Mouse (Mus musculus) mesoderm, embryonic 11.5 days (tissue): ENCODE data around the gene Gm13420.
"Not testable (repeated sequence)": the region's sequence is repeated elsewhere in the genome, so short reads cannot be mapped to it uniquely, and the experiment has no call there.

Source experiments
- DNase-seq: peaks from one replicate; pipeline ENCODE4 v3.0.0-alpha.2; 2012; ENCODE audit warnings: low read depth, low spot score

Gm13420 gene

GRCm38 (mm10) chr2:29751497-29751896, at the start of gene Gm13420:
Gene Gm13420 (minus strand): TSS chr2:29751685.
- DNase-seq: no peak

- no peak for DNase-seq
Observed at GRCm38 (mm10) chr2:29792772-29793487, 41.4 kb upstream of the Gm13420 start.

- peak; percentile 81 for DNase-seq
Observed at GRCm38 (mm10) chr2:29787937-29788681, 36.6 kb upstream of the Gm13420 start, which contains the start of gene Trub2. Gene Trub2 (minus strand): TSS chr2:29788502.

- peak; percentile 94 for DNase-seq
Observed at GRCm38 (mm10) chr2:29787104-29787917, 35.8 kb upstream of the Gm13420 start, which contains the start of gene Coq4. Gene Coq4 (plus strand): TSS chr2:29787493.

GRCm38 (mm10) chr2:29784290-29784689, 32.8 kb upstream of the Gm13420 start:
- DNase-seq: no peak

- not testable (repeated sequence) for DNase-seq
Observed at GRCm38 (mm10) chr2:29781256-29781655, 29.8 kb upstream of the Gm13420 start.

- DNase-seq: no peak
Observed at GRCm38 (mm10) chr2:29773323-29773722, 21.8 kb upstream of the Gm13420 start.

GRCm38 (mm10) chr2:29771611-29772461, 20.4 kb upstream of the Gm13420 start:
- no peak for DNase-seq

- no peak for DNase-seq
Observed at GRCm38 (mm10) chr2:29770162-29770561, 18.7 kb upstream of the Gm13420 start.

GRCm38 (mm10) chr2:29768901-29769300, 17.4 kb upstream of the Gm13420 start:
- no peak for DNase-seq

GRCm38 (mm10) chr2:29767976-29768709, 16.7 kb upstream of the Gm13420 start:
- DNase-seq: no peak

GRCm38 (mm10) chr2:29764831-29765230, 13.3 kb upstream of the Gm13420 start:
- peak; percentile 75 for DNase-seq

- no peak for DNase-seq
Observed at GRCm38 (mm10) chr2:29755693-29756092, 4.2 kb upstream of the Gm13420 start.

GRCm38 (mm10) chr2:29752397-29752796, 912 bp upstream of the Gm13420 start:
- no peak for DNase-seq

- no peak for DNase-seq
Observed at GRCm38 (mm10) chr2:29748499-29748898, 3.0 kb downstream of the Gm13420 start.

- DNase-seq: no peak
Observed at GRCm38 (mm10) chr2:29747852-29748251, 3.6 kb downstream of the Gm13420 start.

- no peak for DNase-seq
Observed at GRCm38 (mm10) chr2:29747188-29747782, 4.2 kb downstream of the Gm13420 start.

- no peak for DNase-seq
Observed at GRCm38 (mm10) chr2:29744256-29744655, 7.2 kb downstream of the Gm13420 start.

- DNase-seq: no peak
Observed at GRCm38 (mm10) chr2:29741207-29741606, 10.3 kb downstream of the Gm13420 start.

- no peak for DNase-seq
Observed at GRCm38 (mm10) chr2:29739368-29739767, 12.1 kb downstream of the Gm13420 start.
